Mouse (Mus musculus): Measurements from ENCODE around the gene Tmcc1. TPM values are rescaled to one million over a fixed set of nuclear protein-coding genes. Genes with fewer than 3 reads are reported as not detected.

The Tmcc1 gene
- polyA plus RNA-seq, 1 experiment from 2014 or later: 4.0 TPM

- ATAC-seq (no peak), DNase-seq (no peak)
- 0 out of 2 replicates have a peak overlapping the region, but pooled peaks have one; percentile 0 for H3K4me2 ChIP-seq (ENCODE audit: low read depth, low read length)
- no peak for TF ChIP-seq EP300 (IDR thresholded peaks at IDR 0.05; ENCODE audit: low read depth)
- TF ChIP-seq CTCF (IDR thresholded peaks at IDR 0.05; ENCODE audit: low read depth): no peak
- no peak overlapping the region for H3K27ac ChIP-seq (ENCODE audit: low read depth)
- H3K27me3 ChIP-seq (ENCODE audit: insufficient read depth, low read length): no peaks in the 10 kb centered on the region
- 58% methylated on average over 9 of the region's 9 CpGs for WGBS (ENCODE audit: insufficient replicate concordance)
- no peak overlapping the region for H3K4me3 ChIP-seq (ENCODE audit: low read depth, low read length)
- no peak overlapping the region for H3K9ac ChIP-seq (replicated peaks)
- no peaks in the 10 kb centered on the region for H3K9me3 ChIP-seq (ENCODE audit: low read length)
- H3K4me1 ChIP-seq (ENCODE audit: insufficient read depth): no peaks in the 10 kb centered on the region
- no peaks in the 10 kb centered on the region for H3K36me3 ChIP-seq (replicated peaks; ENCODE audit: insufficient read depth, low read length)
These were observed 207.7 kb downstream of the Tmcc1 start for GRCm38 (mm10) chr6:115985622-115986021.

- Histone ChIP-seq H3K27me3 (ENCODE audit: insufficient read depth, low read length) (no peaks in the 10 kb centered on the region), H3K4me3 (ENCODE audit: low read depth, low read length) (no peak overlapping the region), H3K36me3 (replicated peaks; ENCODE audit: insufficient read depth, low read length) (no peaks in the 10 kb centered on the region), H3K4me2 (ENCODE audit: low read depth, low read length) (no peak overlapping the region), H3K9ac (replicated peaks) (no peak overlapping the region), H3K27ac (ENCODE audit: low read depth) (no peak overlapping the region), H3K9me3 (ENCODE audit: low read length) (no peaks in the 10 kb centered on the region), H3K4me1 (ENCODE audit: insufficient read depth) (no peaks in the 10 kb centered on the region)
- DNase-seq (no peak), ATAC-seq (no peak)
- 77% methylated on average over 7 of the region's 7 CpGs for WGBS (ENCODE audit: insufficient replicate concordance)
- TF ChIP-seq CTCF (IDR thresholded peaks at IDR 0.05; ENCODE audit: low read depth): no peak
These were observed 208.7 kb downstream of the Tmcc1 start for GRCm38 (mm10) chr6:115984580-115984979.

GRCm38 (mm10) chr6:115983306-115984038 lies 209.8 kb downstream of the Tmcc1 start:
- Histone ChIP-seq H3K27me3 (ENCODE audit: insufficient read depth, low read length) (no peaks in the 10 kb centered on the region), H3K9ac (replicated peaks) (no peak overlapping the region)
- TF ChIP-seq EP300 (IDR thresholded peaks at IDR 0.05; ENCODE audit: low read depth) (no peak), CTCF (IDR thresholded peaks at IDR 0.05; ENCODE audit: low read depth) (no peak)

GRCm38 (mm10) chr6:115982889-115983288 lies 210.4 kb downstream of the Tmcc1 start:
- H3K27ac ChIP-seq (ENCODE audit: low read depth): no peak overlapping the region
- no peak overlapping the region for H3K4me2 ChIP-seq (ENCODE audit: low read depth, low read length)
- H3K9me3 ChIP-seq (ENCODE audit: low read length): no peaks in the 10 kb centered on the region
- no peak overlapping the region for H3K4me3 ChIP-seq (ENCODE audit: low read depth, low read length)
- no peak for ATAC-seq
- WGBS (ENCODE audit: insufficient replicate concordance): 59% methylated on average over 7 of the region's 7 CpGs
- TF ChIP-seq CTCF (IDR thresholded peaks at IDR 0.05; ENCODE audit: low read depth) (no peak), EP300 (IDR thresholded peaks at IDR 0.05; ENCODE audit: low read depth) (no peak)
- no peaks in the 10 kb centered on the region for H3K27me3 ChIP-seq (ENCODE audit: insufficient read depth, low read length)
- no peak for DNase-seq
- H3K4me1 ChIP-seq (ENCODE audit: insufficient read depth): no peaks in the 10 kb centered on the region
- no peak overlapping the region for H3K9ac ChIP-seq (replicated peaks)
- no peaks in the 10 kb centered on the region for H3K36me3 ChIP-seq (replicated peaks; ENCODE audit: insufficient read depth, low read length)

More at GRCm38 (mm10) chr6:115983306-115984038, 209.8 kb downstream of the Tmcc1 start:
- no peak overlapping the region for H3K4me2 ChIP-seq (ENCODE audit: low read depth, low read length)
- ATAC-seq: no peak
- WGBS (ENCODE audit: insufficient replicate concordance): 76% methylated on average over 12 of the region's 12 CpGs
- H3K4me1 ChIP-seq (ENCODE audit: insufficient read depth): no peaks in the 10 kb centered on the region
- H3K27ac ChIP-seq (ENCODE audit: low read depth): no peak overlapping the region
- DNase-seq: no peak
- no peak overlapping the region for H3K4me3 ChIP-seq (ENCODE audit: low read depth, low read length)
- no peaks in the 10 kb centered on the region for H3K9me3 ChIP-seq (ENCODE audit: low read length)
- no peaks in the 10 kb centered on the region for H3K36me3 ChIP-seq (replicated peaks; ENCODE audit: insufficient read depth, low read length)

- H3K4me1 ChIP-seq (ENCODE audit: insufficient read depth): 0 out of 2 replicates have a peak, but pooled peaks cover 2% of the 10 kb centered on the region
- H3K27me3 ChIP-seq (ENCODE audit: insufficient read depth, low read length): no peaks in the 10 kb centered on the region
- TF ChIP-seq EP300 (IDR thresholded peaks at IDR 0.05; ENCODE audit: low read depth): no peak
- TF ChIP-seq CTCF (IDR thresholded peaks at IDR 0.05; ENCODE audit: low read depth): peak; percentile 42
- no peaks in the 10 kb centered on the region for H3K9me3 ChIP-seq (ENCODE audit: low read length)
- no peak for DNase-seq
- no peak for ATAC-seq
- no peaks in the 10 kb centered on the region; the same call in 1 of the 2 replicates for H3K36me3 ChIP-seq (replicated peaks; ENCODE audit: insufficient read depth, low read length)
- H3K9ac ChIP-seq (replicated peaks): no peak overlapping the region
- WGBS (ENCODE audit: insufficient replicate concordance): 77% methylated on average over 8 of the region's 8 CpGs
- no peak overlapping the region for H3K4me2 ChIP-seq (ENCODE audit: low read depth, low read length)
- no peak overlapping the region for H3K27ac ChIP-seq (ENCODE audit: low read depth)
- no peak overlapping the region for H3K4me3 ChIP-seq (ENCODE audit: low read depth, low read length)
These were observed 214.7 kb downstream of the Tmcc1 start for GRCm38 (mm10) chr6:115978596-115978995.

GRCm38 (mm10) chr6:115977810-115978209 lies 215.5 kb downstream of the Tmcc1 start:
- Histone ChIP-seq H3K4me2 (ENCODE audit: low read depth, low read length) (no peak overlapping the region), H3K36me3 (replicated peaks; ENCODE audit: insufficient read depth, low read length) (no peaks in the 10 kb centered on the region; the same call in 1 of the 2 replicates), H3K9ac (replicated peaks) (no peak overlapping the region), H3K27me3 (ENCODE audit: insufficient read depth, low read length) (no peaks in the 10 kb centered on the region), H3K9me3 (ENCODE audit: low read length) (no peaks in the 10 kb centered on the region), H3K27ac (ENCODE audit: low read depth) (no peak overlapping the region), H3K4me3 (ENCODE audit: low read depth, low read length) (no peak overlapping the region), H3K4me1 (ENCODE audit: insufficient read depth) (peaks cover 5% of the 10 kb centered on the region; the same call in 1 of the 2 replicates)
- peak; percentile 42 for DNase-seq
- no peak for ATAC-seq
- 71% methylated on average over 13 of the region's 15 CpGs for WGBS (ENCODE audit: insufficient replicate concordance)
- TF ChIP-seq EP300 (IDR thresholded peaks at IDR 0.05; ENCODE audit: low read depth) (no peak), CTCF (IDR thresholded peaks at IDR 0.05; ENCODE audit: low read depth) (no peak)

Data from liver, postnatal 0 days (tissue).